Mouse (Mus musculus): ENCODE data around the gene Ivns1abp. TPM values are rescaled to one million over a fixed set of nuclear protein-coding genes. Genes with fewer than 3 reads are reported as not detected.
A peak's percentile ranks its signal among the peaks of the same experiment; 100 is the strongest.
"Not testable (repeated sequence)": the region's sequence is repeated elsewhere in the genome, so short reads cannot be mapped to it uniquely, and the experiment has no call there.

The Ivns1abp gene
- polyA plus RNA-seq, 1 experiment from 2014 or later = 367 TPM

- under 1% methylated on average over 17 of the region's 17 CpGs for WGBS
- H3K36me3 ChIP-seq = no peaks in the 10 kb centered on the region
- H3K4me1 ChIP-seq = peaks cover 32% of the 10 kb centered on the region
Observed at GRCm38 (mm10) chr1:151343571-151344282, 550 bp upstream of the Ivns1abp start.

GRCm38 (mm10) chr1:151345109-151345862, 1.0 kb downstream of the Ivns1abp start:
- H3K4me1 ChIP-seq = peaks cover 33% of the 10 kb centered on the region
- under 1% methylated on average over 54 of the region's 55 CpGs for WGBS
- peak; percentile 86 for ATAC-seq (ENCODE audit: low FRiP score, low read depth)

More at GRCm38 (mm10) chr1:151343571-151344282, 550 bp upstream of the Ivns1abp start:
- Histone ChIP-seq H3K9ac (replicated peaks) (peak overlapping the region; percentile 96), H3K4me2 (replicated peaks) (peak overlapping the region; percentile 73), H3K4me3 (peak overlapping the region; percentile 86), H3K27me3 (no peaks in the 10 kb centered on the region), H3K27ac (replicated peaks) (peak overlapping the region; percentile 71; the same call in 1 of the 2 replicates), H3K9me3 (no peaks in the 10 kb centered on the region)
- no peak; the same call in 1 of the 2 replicates for ATAC-seq (ENCODE audit: low FRiP score, low read depth)

GRCm38 (mm10) chr1:151345863-151346195, 1.6 kb downstream of the Ivns1abp start:
- Histone ChIP-seq H3K9me3 (no peaks in the 10 kb centered on the region), H3K36me3 (peaks cover 13% of the 10 kb centered on the region), H3K27ac (replicated peaks) (no peak overlapping the region), H3K4me3 (peak overlapping the region; percentile 86), H3K4me2 (replicated peaks) (peak overlapping the region; percentile 73), H3K4me1 (peaks cover 33% of the 10 kb centered on the region), H3K9ac (replicated peaks) (peak overlapping the region; percentile 96), H3K27me3 (no peaks in the 10 kb centered on the region)
- ATAC-seq (ENCODE audit: low FRiP score, low read depth) = no peak

More at GRCm38 (mm10) chr1:151345109-151345862, 1.0 kb downstream of the Ivns1abp start:
- H3K27me3 ChIP-seq = no peaks in the 10 kb centered on the region
- peak overlapping the region; percentile 96 for H3K9ac ChIP-seq (replicated peaks)
- peaks cover 9% of the 10 kb centered on the region for H3K36me3 ChIP-seq
- peak overlapping the region; percentile 93 for H3K27ac ChIP-seq (replicated peaks)
- no peaks in the 10 kb centered on the region for H3K9me3 ChIP-seq
- H3K4me3 ChIP-seq = peak overlapping the region; percentile 86
- H3K4me2 ChIP-seq (replicated peaks) = peak overlapping the region; percentile 73

- Histone ChIP-seq H3K9ac (replicated peaks) (no peak overlapping the region; the same call in 1 of the 2 replicates), H3K27ac (replicated peaks) (no peak overlapping the region), H3K9me3 (no peaks in the 10 kb centered on the region), H3K4me2 (replicated peaks) (peak overlapping the region; percentile 73), H3K36me3 (peaks cover 22% of the 10 kb centered on the region), H3K27me3 (no peaks in the 10 kb centered on the region), H3K4me3 (peak overlapping the region; percentile 86), H3K4me1 (peaks cover 33% of the 10 kb centered on the region)
- WGBS = 38% methylated on average over 6 of the region's 6 CpGs
- no peak for ATAC-seq (ENCODE audit: low FRiP score, low read depth)
Observed at GRCm38 (mm10) chr1:151346681-151347127, 2.4 kb downstream of the Ivns1abp start.

GRCm38 (mm10) chr1:151348293-151348692, 4.0 kb downstream of the Ivns1abp start:
- Histone ChIP-seq H3K36me3 (peaks cover 37% of the 10 kb centered on the region), H3K4me1 (peaks cover 26% of the 10 kb centered on the region)
- not testable (repeated sequence) for H3K9me3 ChIP-seq; H3K9ac ChIP-seq (replicated peaks); H3K4me2 ChIP-seq (replicated peaks); ATAC-seq (ENCODE audit: low FRiP score, low read depth); H3K4me3 ChIP-seq; H3K27ac ChIP-seq (replicated peaks); H3K27me3 ChIP-seq
- WGBS = 82% methylated on average over 4 of the region's 4 CpGs

GRCm38 (mm10) chr1:151352911-151353310, 8.6 kb downstream of the Ivns1abp start:
- Histone ChIP-seq H3K9ac (replicated peaks) (no peak overlapping the region), H3K27me3 (no peaks in the 10 kb centered on the region), H3K27ac (replicated peaks) (no peak overlapping the region), H3K4me3 (no peak overlapping the region), H3K36me3 (peaks cover 78% of the 10 kb centered on the region), H3K9me3 (no peaks in the 10 kb centered on the region), H3K4me2 (replicated peaks) (no peak overlapping the region), H3K4me1 (peaks cover 8% of the 10 kb centered on the region)
- ATAC-seq (ENCODE audit: low FRiP score, low read depth) = no peak
- 85% methylated on average over 2 of the region's 2 CpGs for WGBS

GRCm38 (mm10) chr1:151355994-151356393, 11.7 kb downstream of the Ivns1abp start:
- peaks cover 94% of the 10 kb centered on the region for H3K36me3 ChIP-seq
- no peak overlapping the region for H3K4me2 ChIP-seq (replicated peaks)
- H3K27ac ChIP-seq (replicated peaks) = no peak overlapping the region
- H3K9ac ChIP-seq (replicated peaks) = no peak overlapping the region
- no peak overlapping the region for H3K4me3 ChIP-seq
- no peaks in the 10 kb centered on the region for H3K9me3 ChIP-seq
- no peaks in the 10 kb centered on the region for H3K27me3 ChIP-seq
- WGBS = 96% methylated on average over 5 of the region's 5 CpGs
- ATAC-seq (ENCODE audit: low FRiP score, low read depth) = no peak
- H3K4me1 ChIP-seq = no peaks in the 10 kb centered on the region

GRCm38 (mm10) chr1:151359374-151359773, 15.1 kb downstream of the Ivns1abp start:
- ATAC-seq (ENCODE audit: low FRiP score, low read depth) = no peak
- H3K4me1 ChIP-seq = no peaks in the 10 kb centered on the region
- H3K27me3 ChIP-seq = no peaks in the 10 kb centered on the region
- H3K4me3 ChIP-seq = no peak overlapping the region
- 93% methylated on average over 3 of the region's 3 CpGs for WGBS
- no peak overlapping the region for H3K4me2 ChIP-seq (replicated peaks)
- peaks cover 92% of the 10 kb centered on the region for H3K36me3 ChIP-seq
- H3K9ac ChIP-seq (replicated peaks) = no peak overlapping the region
- H3K9me3 ChIP-seq = no peaks in the 10 kb centered on the region
- no peak overlapping the region for H3K27ac ChIP-seq (replicated peaks)

- no peaks in the 10 kb centered on the region for H3K9me3 ChIP-seq
- no peak overlapping the region for H3K4me3 ChIP-seq
- no peak overlapping the region for H3K4me2 ChIP-seq (replicated peaks)
- H3K4me1 ChIP-seq = no peaks in the 10 kb centered on the region
- WGBS = 87% methylated on average over 8 of the region's 8 CpGs
- no peak overlapping the region for H3K27ac ChIP-seq (replicated peaks)
- H3K9ac ChIP-seq (replicated peaks) = no peak overlapping the region
- H3K27me3 ChIP-seq = no peaks in the 10 kb centered on the region
- peaks cover 71% of the 10 kb centered on the region for H3K36me3 ChIP-seq
- ATAC-seq (ENCODE audit: low FRiP score, low read depth) = no peak
Observed at GRCm38 (mm10) chr1:151366944-151367605, 22.8 kb downstream of the Ivns1abp start.

GRCm38 (mm10) chr1:151367721-151368324, 23.5 kb downstream of the Ivns1abp start:
- Histone ChIP-seq H3K4me2 (replicated peaks) (no peak overlapping the region), H3K27me3 (no peaks in the 10 kb centered on the region), H3K9me3 (no peaks in the 10 kb centered on the region), H3K36me3 (peaks cover 63% of the 10 kb centered on the region), H3K4me1 (no peaks in the 10 kb centered on the region), H3K4me3 (no peak overlapping the region), H3K27ac (replicated peaks) (no peak overlapping the region), H3K9ac (replicated peaks) (no peak overlapping the region)
- ATAC-seq (ENCODE audit: low FRiP score, low read depth) = no peak
- WGBS = 91% methylated on average over 5 of the region's 5 CpGs

GRCm38 (mm10) chr1:151368444-151368843, 24.2 kb downstream of the Ivns1abp start:
- H3K9me3 ChIP-seq = no peaks in the 10 kb centered on the region
- no peak overlapping the region for H3K9ac ChIP-seq (replicated peaks)
- H3K27me3 ChIP-seq = no peaks in the 10 kb centered on the region
- H3K36me3 ChIP-seq = peaks cover 57% of the 10 kb centered on the region
- H3K4me3 ChIP-seq = no peak overlapping the region
- ATAC-seq (ENCODE audit: low FRiP score, low read depth) = no peak
- no peak overlapping the region for H3K27ac ChIP-seq (replicated peaks)
- no peaks in the 10 kb centered on the region for H3K4me1 ChIP-seq
- H3K4me2 ChIP-seq (replicated peaks) = no peak overlapping the region
- WGBS = 100% methylated on average over 3 of the region's 3 CpGs
